22 mouse cellular contexts compared by ENCODE assay signal in the genomic region with DNA sequence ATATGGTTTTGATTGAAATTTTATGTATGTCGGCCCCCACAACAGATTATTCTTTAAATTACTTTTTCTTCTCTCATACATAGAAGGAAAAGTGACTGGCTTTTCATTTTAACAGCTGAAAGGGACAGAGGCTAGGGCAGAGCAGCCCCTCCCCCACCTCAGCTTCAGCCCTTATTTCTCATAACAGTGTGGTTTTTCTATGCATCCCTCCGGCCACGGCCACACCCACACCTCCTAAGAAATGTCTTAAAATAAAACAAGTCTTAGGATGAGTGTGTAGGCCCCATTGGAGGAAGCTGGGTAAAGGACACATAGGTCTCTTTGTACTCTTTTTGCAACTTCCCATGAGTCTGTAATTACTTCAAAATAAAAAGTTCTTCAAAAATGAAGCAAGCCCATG. TPM values are rescaled to one million over a fixed set of nuclear protein-coding genes. Genes with fewer than 3 reads are reported as not detected.
A peak's percentile ranks its signal among the peaks of the same experiment; 100 is the strongest.
DNase-seq lines count a peak whose midpoint lies in the region; ATAC-seq and TF ChIP-seq lines count a peak whose summit lies in the region.
"Had no signal": no experiment of that assay in that cellular context is flagged by ENCODE, and none has a peak within 500 bp of the region (broad histone marks: within the 10 kb centered on the region; RNA-seq: fewer than 3 reads in every experiment).

No protein-coding gene starts in this region.

- peak; percentile 44; the same call in 1 of the 2 replicates for ATAC-seq in limb, embryonic 13.5 days (ENCODE audit: low FRiP score, low read depth)
- ATAC-seq in midbrain, embryonic 16.5 days = no peak
- ATAC-seq: forebrain, embryonic 16.5 days had no signal

- H3K4me1 ChIP-seq in heart, adult 2 months (ENCODE audit: control insufficient read depth, insufficient read depth, low read length) = peaks cover 47% of the 10 kb centered on the region
- peaks cover 55% of the 10 kb centered on the region for H3K4me1 ChIP-seq in brown adipose tissue, adult 24 weeks (ENCODE audit: control insufficient read depth, insufficient read depth, insufficient read length, low read length)
- peaks cover 39% of the 10 kb centered on the region for H3K4me1 ChIP-seq in limb, embryonic 13.5 days
- peaks cover 26% of the 10 kb centered on the region for H3K4me1 ChIP-seq in midbrain, embryonic 16.5 days (ENCODE audit: control insufficient read depth, insufficient read depth, low read length)

- peaks cover 18% of the 10 kb centered on the region for H3K79me2 ChIP-seq in heart, adult 2 months (replicated peaks; ENCODE audit: control insufficient read depth, insufficient read depth, low read length)

- intact Hi-C loops in heart, adult 2 months (cut with DNase I) = no loop called here
- intact Hi-C loops in heart, postnatal 10 days (cut with DNase I) = loop anchor here (2.0 kb wide), 1 partner anchor 13 kb away; no protein-coding TSS in a partner anchor

- H3K27me3 ChIP-seq in heart, adult 2 months (ENCODE audit: control insufficient read depth, insufficient read depth, low read length) = no peaks in the 10 kb centered on the region
- H3K27me3 ChIP-seq in limb, embryonic 13.5 days = no peaks in the 10 kb centered on the region
- no peaks in the 10 kb centered on the region for H3K27me3 ChIP-seq in midbrain, embryonic 16.5 days (ENCODE audit: control insufficient read depth, insufficient read depth, low read depth, low read length)
- H3K27me3 ChIP-seq: embryonic facial prominence, embryonic 15.5 days; kidney, embryonic 15.5 days; stomach, embryonic 15.5 days had no signal

- H3K4me2 ChIP-seq in limb, embryonic 13.5 days (replicated peaks) = no peak overlapping the region
- no peak overlapping the region for H3K4me2 ChIP-seq in midbrain, embryonic 16.5 days (ENCODE audit: low read length)
- H3K4me2 ChIP-seq: embryonic facial prominence, embryonic 15.5 days; kidney, embryonic 15.5 days; liver, embryonic 11.5 days; lung, embryonic 14.5 days; stomach, embryonic 15.5 days had no signal

- no peak overlapping the region for H3K4me3 ChIP-seq in heart, adult 2 months
- no peak overlapping the region for H3K4me3 ChIP-seq in brown adipose tissue, adult 24 weeks (ENCODE audit: insufficient read depth, low read depth, low read length)
- H3K4me3 ChIP-seq in limb, embryonic 13.5 days = no peak overlapping the region
- no peak overlapping the region for H3K4me3 ChIP-seq in midbrain, embryonic 16.5 days (ENCODE audit: low read depth, low read length)
- H3K4me3 ChIP-seq: embryonic facial prominence, embryonic 15.5 days; heart, embryonic 10.5 days; kidney, embryonic 15.5 days; stomach, embryonic 15.5 days had no signal

- H3K9me3 ChIP-seq in limb, embryonic 13.5 days = no peaks in the 10 kb centered on the region
- H3K9me3 ChIP-seq in midbrain, embryonic 16.5 days (replicated peaks; ENCODE audit: control insufficient read depth, low read length, poor library complexity, severe bottlenecking) = no peaks in the 10 kb centered on the region
- H3K9me3 ChIP-seq: embryonic facial prominence, embryonic 15.5 days; heart, embryonic 10.5 days; kidney, embryonic 15.5 days; stomach, embryonic 15.5 days had no signal

- no peak for DNase-seq in heart, adult 2 months
- DNase-seq in heart, postnatal 10 days = no peak
- DNase-seq in urinary bladder, postnatal 4 days (ENCODE audit: low spot score in 2 of 2) = no peak
- DNase-seq in natural killer cell, adult 2 months (ENCODE audit: low spot score in 2 of 2) = no peak
- DNase-seq: adrenal gland, postnatal 14 days; cerebellum, adult 8-10 months; gastrocnemius, postnatal 25 days; kidney, adult 11 months; kidney, postnatal 36 days; layer of hippocampus, adult 9-11 months; lung, embryonic 14.5 days; thymus, adult 18-20 months; thymus, postnatal 36 days had no signal

- WGBS in heart, adult 2 months = 58% methylated on average over 3 of the region's 3 CpGs
- 36% methylated on average over 3 of the region's 3 CpGs for WGBS in limb, embryonic 13.5 days
- 79% methylated on average over 3 of the region's 3 CpGs for WGBS in midbrain, embryonic 16.5 days

- peaks cover 53% of the 10 kb centered on the region for H3K36me3 ChIP-seq in heart, adult 2 months (ENCODE audit: control insufficient read depth, insufficient read depth, low read length)
- no peaks in the 10 kb centered on the region; the same call in 1 of the 2 replicates for H3K36me3 ChIP-seq in limb, embryonic 13.5 days
- H3K36me3 ChIP-seq in midbrain, embryonic 16.5 days (ENCODE audit: control insufficient read depth, insufficient read depth, low read length) = 0 out of 2 replicates have a peak, but pooled peaks cover 7% of the 10 kb centered on the region
- H3K36me3 ChIP-seq: embryonic facial prominence, embryonic 15.5 days; stomach, embryonic 15.5 days had no signal

- TF ChIP-seq EP300 in heart, adult 2 months (IDR thresholded peaks at IDR 0.05; ENCODE audit: insufficient read depth, low read depth, low read length) = no peak

- TF ChIP-seq CTCF in heart, adult 2 months (IDR thresholded peaks at IDR 0.05) = no peak

- H3K9ac ChIP-seq in heart, adult 2 months (ENCODE audit: low read depth, low read length) = no peak overlapping the region
- no peak overlapping the region for H3K9ac ChIP-seq in limb, embryonic 13.5 days
- no peak overlapping the region for H3K9ac ChIP-seq in midbrain, embryonic 16.5 days (ENCODE audit: low read depth, low read length)
- H3K9ac ChIP-seq: embryonic facial prominence, embryonic 15.5 days; kidney, embryonic 15.5 days; lung, embryonic 14.5 days; stomach, embryonic 15.5 days had no signal

- TF ChIP-seq POLR2A in heart, adult 2 months (IDR thresholded peaks at IDR 0.05; ENCODE audit: insufficient read depth, low read depth, low read length) = no peak

- peak overlapping the region; percentile 9; the same call in 1 of the 2 replicates for H3K27ac ChIP-seq in heart, adult 2 months
- H3K27ac ChIP-seq in brown adipose tissue, adult 24 weeks (replicated peaks; ENCODE audit: low read depth, low read length) = 0 out of 2 replicates have a peak overlapping the region, but pooled peaks have one; percentile 34
- no peak overlapping the region for H3K27ac ChIP-seq in limb, embryonic 13.5 days
- no peak overlapping the region for H3K27ac ChIP-seq in midbrain, embryonic 16.5 days (ENCODE audit: low read length)
- H3K27ac ChIP-seq: embryonic facial prominence, embryonic 15.5 days; heart, embryonic 10.5 days; kidney, embryonic 15.5 days; stomach, embryonic 15.5 days had no signal

RNA-seq across cellular contexts. Expression of gene Klf7, which starts 20.8 kb away (rescaled TPM):
- total RNA-seq in heart, adult 2 months (2021) = 10 to 100 TPM; 18.4 to 18.9 TPM
- polyA plus RNA-seq in heart, adult 2 months (2012; rRNA removed) = 10.3 and 15.7 TPM in 2 replicates
- 10 to 100 TPM; 21.5 to 24.0 TPM for total RNA-seq in heart, postnatal 10 days (2021)
- polyA plus RNA-seq in brown adipose tissue, adult 24 weeks (2012; ENCODE audit: insufficient read depth, insufficient read length, missing spikeins) = 3.5 and 5.8 TPM in 2 replicates
- 20.0 and 21.7 TPM in 2 replicates for polyA plus RNA-seq in limb, embryonic 13.5 days (2015; fragmentation: Nextera tagmentation; extraction: Ambion mirVana)
- 130 and 135 TPM in 2 replicates for polyA plus RNA-seq in midbrain, embryonic 16.5 days (2015; fragmentation: Nextera tagmentation; extraction: Ambion mirVana)

Comparison
In these comparisons a context has a peak if more than half of its experiments do, and no peak if none do; other contexts are left out.
1. H3K27ac ChIP-seq: peak in heart, adult 2 months (single experiment) and brown adipose tissue, adult 24 weeks (single experiment); none in limb, embryonic 13.5 days (single experiment) and midbrain, embryonic 16.5 days (single experiment).